Mouse (Mus musculus): ENCODE data around the gene Olfr559.

DNA sequence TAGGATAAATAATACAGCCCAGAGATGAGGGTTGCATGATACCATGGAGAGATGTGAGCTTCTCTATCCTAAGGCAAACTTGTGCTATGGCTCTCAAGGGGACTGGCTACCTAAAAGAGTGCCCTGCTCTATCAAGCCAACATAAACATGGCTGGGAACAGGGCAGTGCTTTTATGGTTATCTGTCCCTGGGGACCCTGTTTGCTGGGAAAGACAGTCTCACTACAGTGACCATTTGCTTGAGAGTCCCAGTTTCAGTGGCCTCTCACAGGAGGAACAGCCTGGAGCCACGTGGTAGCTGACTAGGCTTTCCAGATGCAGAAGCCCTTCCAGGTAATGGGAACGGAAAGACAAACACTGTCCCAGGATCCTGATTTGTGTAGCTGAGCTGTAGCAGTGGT lies 10.4 kb upstream of the Olfr559 start:
- TF ChIP-seq CTCF (IDR thresholded peaks at IDR 0.05; ENCODE audit: low read depth) (no peak), EP300 (IDR thresholded peaks at IDR 0.05; ENCODE audit: low read depth) (no peak)

Measured in liver, postnatal 0 days (tissue).